10 mouse cellular contexts compared by ENCODE assay signal in the genomic region with DNA sequence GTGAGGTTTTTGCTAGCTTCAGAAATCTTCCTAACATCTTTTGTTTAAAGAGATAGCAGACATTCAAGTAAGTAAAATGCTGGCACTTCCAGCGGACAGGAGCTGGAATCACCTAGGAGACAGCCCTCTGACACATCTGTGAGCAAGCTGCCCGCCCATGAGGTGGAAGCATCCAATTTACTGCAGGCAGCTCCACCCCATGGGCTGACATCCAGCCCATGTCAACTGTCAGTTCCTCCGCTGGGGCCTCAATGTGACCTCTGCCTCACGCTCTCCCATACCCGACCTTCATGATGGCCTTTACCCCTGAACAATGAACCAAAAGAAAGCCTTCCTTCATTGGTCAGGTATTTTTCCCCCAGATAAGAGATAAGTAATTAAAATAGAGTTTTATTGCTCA.
DNase-seq lines count a peak whose midpoint lies in the region; ATAC-seq and TF ChIP-seq lines count a peak whose summit lies in the region.
"Had no signal": no experiment of that assay in that cellular context is flagged by ENCODE, and none has a peak within 500 bp of the region (broad histone marks: within the 10 kb centered on the region; RNA-seq: fewer than 3 reads in every experiment).

No protein-coding gene starts in this region.

- 41% methylated on average over 5 of the region's 5 CpGs for WGBS in heart, embryonic 12.5 days
- WGBS in forebrain, embryonic 13.5 days: 71% methylated on average over 5 of the region's 5 CpGs

- 0 out of 2 replicates have a peak, but pooled peaks cover 3% of the 10 kb centered on the region for H3K9me3 ChIP-seq in heart, embryonic 12.5 days (replicated peaks)
- no peaks in the 10 kb centered on the region for H3K9me3 ChIP-seq in forebrain, embryonic 13.5 days (replicated peaks)
- H3K9me3 ChIP-seq: liver, embryonic 15.5 days had no signal

- H3K4me2 ChIP-seq in heart, embryonic 12.5 days: no peak overlapping the region
- no peak overlapping the region for H3K4me2 ChIP-seq in forebrain, embryonic 13.5 days
- H3K4me2 ChIP-seq: liver, embryonic 15.5 days had no signal

- H3K9ac ChIP-seq in heart, embryonic 12.5 days: no peak overlapping the region
- no peak overlapping the region for H3K9ac ChIP-seq in forebrain, embryonic 13.5 days
- H3K9ac ChIP-seq: liver, embryonic 15.5 days had no signal

- peaks cover 37% of the 10 kb centered on the region for H3K4me1 ChIP-seq in heart, embryonic 12.5 days (replicated peaks)
- H3K4me1 ChIP-seq in forebrain, embryonic 13.5 days: peaks cover 24% of the 10 kb centered on the region
- H3K4me1 ChIP-seq: liver, embryonic 15.5 days had no signal

- intact Hi-C loops in gastrocnemius, adult 2 months (cut with DNase I): no loop called here

- ATAC-seq in heart, embryonic 12.5 days (ENCODE audit: insufficient number of reproducible peaks, low FRiP score): no peak
- no peak for ATAC-seq in forebrain, embryonic 13.5 days
- ATAC-seq: forebrain, embryonic 14.5 days had no signal

- no peak overlapping the region for H3K27ac ChIP-seq in gastrocnemius, adult 2 months
- H3K27ac ChIP-seq in heart, embryonic 12.5 days (ENCODE audit: poor library complexity, severe bottlenecking): peak overlapping the region; percentile 47; the same call in 1 of the 2 replicates
- no peak overlapping the region for H3K27ac ChIP-seq in layer of hippocampus, adult 2 months
- no peak overlapping the region for H3K27ac ChIP-seq in forebrain, embryonic 13.5 days
- H3K27ac ChIP-seq: liver, embryonic 15.5 days had no signal

- H3K4me3 ChIP-seq in gastrocnemius, adult 2 months: no peak overlapping the region
- H3K4me3 ChIP-seq in heart, embryonic 12.5 days: no peak overlapping the region
- H3K4me3 ChIP-seq in layer of hippocampus, adult 2 months: no peak overlapping the region
- no peak overlapping the region for H3K4me3 ChIP-seq in forebrain, embryonic 13.5 days
- H3K4me3 ChIP-seq: liver, embryonic 15.5 days had no signal

- DNase-seq in gastrocnemius, adult 2 months: peak; percentile 34
- no peak for DNase-seq in gastrocnemius, postnatal 25 days
- peak; percentile 6 for DNase-seq in lung, postnatal 10 days
- no peak for DNase-seq in lung, postnatal 25 days (ENCODE audit: low spot score)
- no peak for DNase-seq in layer of hippocampus, adult 2 months (ENCODE audit: low spot score in 2 of 2)
- no peak for DNase-seq in spleen, adult 12 weeks (ENCODE audit: low spot score)

- no peaks in the 10 kb centered on the region for H3K27me3 ChIP-seq in heart, embryonic 12.5 days (replicated peaks)
- H3K27me3 ChIP-seq in forebrain, embryonic 13.5 days: no peaks in the 10 kb centered on the region
- H3K27me3 ChIP-seq: liver, embryonic 15.5 days had no signal

- no peak for TF ChIP-seq CTCF in gastrocnemius, adult 2 months (IDR thresholded peaks at IDR 0.05)
- no peak for TF ChIP-seq CTCF in layer of hippocampus, adult 2 months (conservative IDR thresholded peaks at IDR 0.05)

- H3K36me3 ChIP-seq in heart, embryonic 12.5 days: peaks cover 3% of the 10 kb centered on the region
- H3K36me3 ChIP-seq in forebrain, embryonic 13.5 days (ENCODE audit: poor library complexity, severe bottlenecking): no peaks in the 10 kb centered on the region
- H3K36me3 ChIP-seq: liver, embryonic 15.5 days had no signal

Comparison
In these comparisons a context has a peak if more than half of its experiments do, and no peak if none do; other contexts are left out.
1. DNase-seq: peak in gastrocnemius, adult 2 months (single experiment) and lung, postnatal 10 days (single experiment); none in gastrocnemius, postnatal 25 days (single experiment), lung, postnatal 25 days (single experiment), layer of hippocampus, adult 2 months (0 of 2) and spleen, adult 12 weeks (single experiment).